Mouse (Mus musculus): ENCODE data around the gene Bcl7c.

DNA sequence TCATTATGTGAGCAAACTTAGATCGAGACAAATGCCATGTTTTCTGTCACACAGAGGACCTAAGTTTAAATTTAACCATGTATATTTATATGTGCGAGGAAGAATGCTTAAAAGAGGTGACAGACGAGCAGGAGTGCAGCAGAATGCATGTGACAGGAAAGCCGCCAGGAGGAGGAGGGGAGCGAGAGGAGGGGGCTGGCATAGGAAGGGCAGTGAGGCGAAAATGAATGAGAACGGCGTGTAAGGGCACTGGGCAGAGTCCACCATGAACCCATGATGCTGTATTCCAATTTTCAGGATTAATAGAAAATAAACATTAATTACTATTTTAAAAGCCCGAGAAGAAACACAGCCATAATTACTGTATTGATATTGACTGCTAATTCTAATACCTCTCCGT is 54.4 kb downstream of the Bcl7c start:
- TF ChIP-seq CTCF (IDR thresholded peaks at IDR 0.05; ENCODE audit: low read depth, low read length) (no peak), POLR2A (IDR thresholded peaks at IDR 0.05; ENCODE audit: extremely low read depth, insufficient read depth, low read length) (no peak)
